Mouse (Mus musculus): Measurements from ENCODE around the gene Glis2. TPM values are rescaled to one million over a fixed set of nuclear protein-coding genes. Genes with fewer than 3 reads are reported as not detected.
A peak's percentile ranks its signal among the peaks of the same experiment; 100 is the strongest.

The Glis2 gene
- total and polyA plus RNA-seq, 3 experiments: 0.62 to 5.0 TPM; not detected in 1

DNA sequence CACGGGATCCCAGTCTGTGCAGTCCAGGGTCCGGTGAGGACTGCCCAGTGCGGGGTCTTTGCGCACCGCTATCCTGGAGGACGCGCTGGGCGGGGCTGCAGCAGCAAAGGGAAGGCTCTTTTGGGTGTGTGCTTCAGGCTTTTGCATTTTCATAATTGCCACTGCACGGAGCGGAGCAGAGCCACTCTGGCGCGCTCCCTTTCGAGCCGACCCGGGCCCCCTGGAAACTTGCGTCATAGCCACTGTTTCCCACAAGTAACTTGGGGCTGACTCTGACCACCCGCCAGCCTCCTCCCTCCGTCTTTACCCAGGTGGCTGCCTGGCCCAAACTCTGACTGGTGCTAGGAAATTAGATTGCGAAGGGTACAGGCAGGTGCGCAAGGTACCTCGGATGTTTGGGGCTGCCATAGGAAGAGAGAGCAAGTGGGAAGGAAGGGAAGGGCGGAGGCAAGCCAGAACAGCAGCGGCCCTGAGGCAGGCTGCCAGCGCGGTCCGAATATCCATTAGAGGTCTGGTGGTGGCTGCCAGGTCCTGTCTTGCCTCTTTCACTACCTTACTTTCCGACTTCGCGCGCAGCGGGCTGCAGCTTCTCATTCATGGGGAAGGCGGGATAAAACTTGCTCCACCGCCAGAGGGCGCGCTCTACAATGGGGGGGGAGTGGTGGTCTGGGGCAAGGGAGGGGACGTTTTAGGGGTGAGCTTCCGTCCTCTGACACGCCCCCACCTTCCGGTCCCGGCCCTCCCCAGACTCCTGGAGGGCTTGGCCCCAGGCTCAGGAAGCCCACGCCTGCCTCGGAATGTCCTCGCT lies 34.2 kb upstream of the Glis2 start:
- H3K9me3 ChIP-seq (replicated peaks; ENCODE audit: insufficient read depth, low read length): no peaks in the 10 kb centered on the region
- H3K4me3 ChIP-seq (ENCODE audit: control insufficient read depth in 1 of 2, insufficient read depth in 1 of 2, low read depth in 2 of 2, low read length in 2 of 2): peak overlapping the region; percentile 63 to 65
- no peak for DNase-seq (ENCODE audit: low read depth, low spot score)
- H3K79me2 ChIP-seq (ENCODE audit: control insufficient read depth, insufficient read depth, low read length, poor library complexity): peaks cover 35% of the 10 kb centered on the region
- peak overlapping the region; percentile 39; the same call in 1 of the 2 replicates for H3K27ac ChIP-seq (ENCODE audit: control insufficient read depth, low read depth, low read length)
- peaks cover 2 to 21% of the 10 kb centered on the region in 2 experiments; a peak in 3 of 4 replicates for H3K4me1 ChIP-seq (ENCODE audit: control insufficient read depth in 1 of 2, insufficient read depth in 2 of 2, low read length in 2 of 2)
- H3K27me3 ChIP-seq (ENCODE audit: control insufficient read depth in 1 of 2, insufficient read depth in 2 of 2, low read length in 2 of 2): no peaks in the 10 kb centered on the region
- peaks cover 0 to 15% of the 10 kb centered on the region in 2 experiments; a peak in 2 of 4 replicates for H3K36me3 ChIP-seq (ENCODE audit: control insufficient read depth in 1 of 2, insufficient read depth in 2 of 2, low read length in 2 of 2)
- peak overlapping the region; percentile 95 for H3K9ac ChIP-seq (ENCODE audit: control insufficient read depth, low read depth, low read length, poor library complexity, severe bottlenecking)
- TF ChIP-seq TBP (IDR thresholded peaks at IDR 0.05; ENCODE audit: low read depth, low read length): 0 out of 2 replicates have a peak, but pooled peaks have one; percentile 9
- no peak for TF ChIP-seq UBTF (IDR thresholded peaks at IDR 0.05; ENCODE audit: borderline replicate concordance, insufficient read depth, low read depth, low read length)
- no peak for TF ChIP-seq MAX (IDR thresholded peaks at IDR 0.05; ENCODE audit: low read length)
- TF ChIP-seq RAD21 (IDR thresholded peaks at IDR 0.05; ENCODE audit: low read depth, low read length): no peak
- no peak for TF ChIP-seq MEF2A (IDR thresholded peaks at IDR 0.05; ENCODE audit: extremely low read depth, insufficient replicate concordance, low read depth, low read length, poor library complexity, severe bottlenecking)
- no peak for TF ChIP-seq SIN3A (IDR thresholded peaks at IDR 0.05; ENCODE audit: low read length)
- peak; percentile 40; the same call in 1 of the 2 replicates for TF ChIP-seq NELFE (IDR thresholded peaks at IDR 0.05; ENCODE audit: low read depth, low read length)
- no peak for TF ChIP-seq GATA1 (IDR thresholded peaks at IDR 0.05; ENCODE audit: low read depth, low read length)
- TF ChIP-seq E2F4 (IDR thresholded peaks at IDR 0.05; ENCODE audit: borderline replicate concordance, low read depth, low read length): no peak
- no peak for TF ChIP-seq USF2 (IDR thresholded peaks at IDR 0.05; ENCODE audit: borderline replicate concordance in 1 of 2, insufficient read depth in 1 of 2, low read depth in 1 of 2, low read length in 2 of 2)
- TF ChIP-seq ETS1 (IDR thresholded peaks at IDR 0.05; ENCODE audit: low read depth, low read length): no peak
- TF ChIP-seq MYC (IDR thresholded peaks at IDR 0.05; ENCODE audit: low read depth, low read length): no peak
- TF ChIP-seq KAT2A (conservative IDR thresholded peaks at IDR 0.05; ENCODE audit: low read depth, low read length): no peak
- peak; percentile 57 for TF ChIP-seq BHLHE40 (IDR thresholded peaks at IDR 0.05; ENCODE audit: borderline replicate concordance, low read depth, low read length)
- TF ChIP-seq SMC3 (IDR thresholded peaks at IDR 0.05; ENCODE audit: low read depth, low read length): no peak
- no peak for TF ChIP-seq CHD1 (IDR thresholded peaks at IDR 0.05; ENCODE audit: low read depth, low read length)
- peak in 2 of 3 experiments; percentile 42 to 67; a peak in 5 of 6 replicates for TF ChIP-seq CTCF (IDR thresholded peaks at IDR 0.05 in 2 of 3, conservative IDR thresholded peaks at IDR 0.05 in 1 of 3; ENCODE audit: control insufficient read depth in 1 of 3, insufficient read depth in 1 of 3, low read depth in 2 of 3, low read length in 3 of 3, poor library complexity in 1 of 3, severe bottlenecking in 1 of 3)
- TF ChIP-seq HCFC1 (IDR thresholded peaks at IDR 0.05; ENCODE audit: low read depth, low read length): no peak
- no peak for TF ChIP-seq ELF1 (IDR thresholded peaks at IDR 0.05; ENCODE audit: low read depth, low read length)
- no peak for TF ChIP-seq ZC3H11A (IDR thresholded peaks at IDR 0.05; ENCODE audit: low read depth, low read length)
- peak; percentile 85 for TF ChIP-seq MXI1 (IDR thresholded peaks at IDR 0.05; ENCODE audit: low read depth, low read length)
- TF ChIP-seq POLR2A (IDR thresholded peaks at IDR 0.05; ENCODE audit: control insufficient read depth in 1 of 2, insufficient read depth in 1 of 2, low read depth in 1 of 2, low read length in 2 of 2, poor library complexity in 1 of 2): no peak
- TF ChIP-seq MAZ (IDR thresholded peaks at IDR 0.05; ENCODE audit: low read depth, low read length): no peak
- no peak for TF ChIP-seq MAFK (IDR thresholded peaks at IDR 0.05; ENCODE audit: borderline replicate concordance, low read depth, low read length)
- no peak for TF ChIP-seq CHD2 (IDR thresholded peaks at IDR 0.05; ENCODE audit: low read length)
- no peak for TF ChIP-seq RCOR1 (IDR thresholded peaks at IDR 0.05; ENCODE audit: low read depth, low read length)
- TF ChIP-seq POLR2AphosphoS2 (IDR thresholded peaks at IDR 0.05; ENCODE audit: low read length): no peak
- no peak for TF ChIP-seq GABPA (IDR thresholded peaks at IDR 0.05; ENCODE audit: low read depth, low read length)
- TF ChIP-seq ZNF384 (IDR thresholded peaks at IDR 0.05; ENCODE audit: low read depth, low read length): no peak
- TF ChIP-seq POLR2AphosphoS5 (IDR thresholded peaks at IDR 0.05; ENCODE audit: borderline replicate concordance, low read depth, low read length): no peak
- no peak for TF ChIP-seq TAL1 (IDR thresholded peaks at IDR 0.05; ENCODE audit: low read length)
- TF ChIP-seq TCF12 (IDR thresholded peaks at IDR 0.05; ENCODE audit: low read depth, low read length): peak; percentile 23; the same call in 1 of the 2 replicates
- no peak for TF ChIP-seq NRF1 (IDR thresholded peaks at IDR 0.05; ENCODE audit: insufficient read depth, low read depth, low read length, poor library complexity, severe bottlenecking)
- no peak for TF ChIP-seq MYB (IDR thresholded peaks at IDR 0.05; ENCODE audit: low read depth, low read length)
- TF ChIP-seq ZKSCAN1 (IDR thresholded peaks at IDR 0.05; ENCODE audit: low read depth, low read length): no peak
- no peak for TF ChIP-seq EP300 (IDR thresholded peaks at IDR 0.05; ENCODE audit: low read depth in 1 of 2, low read length in 2 of 2)

Measured in MEL (cell line).